Mouse (Mus musculus): Measurements from ENCODE around the gene Psph.
"Not testable (repeated sequence)": the region's sequence is repeated elsewhere in the genome, so short reads cannot be mapped to it uniquely, and the experiment has no call there.

Gene Psph

DNA sequence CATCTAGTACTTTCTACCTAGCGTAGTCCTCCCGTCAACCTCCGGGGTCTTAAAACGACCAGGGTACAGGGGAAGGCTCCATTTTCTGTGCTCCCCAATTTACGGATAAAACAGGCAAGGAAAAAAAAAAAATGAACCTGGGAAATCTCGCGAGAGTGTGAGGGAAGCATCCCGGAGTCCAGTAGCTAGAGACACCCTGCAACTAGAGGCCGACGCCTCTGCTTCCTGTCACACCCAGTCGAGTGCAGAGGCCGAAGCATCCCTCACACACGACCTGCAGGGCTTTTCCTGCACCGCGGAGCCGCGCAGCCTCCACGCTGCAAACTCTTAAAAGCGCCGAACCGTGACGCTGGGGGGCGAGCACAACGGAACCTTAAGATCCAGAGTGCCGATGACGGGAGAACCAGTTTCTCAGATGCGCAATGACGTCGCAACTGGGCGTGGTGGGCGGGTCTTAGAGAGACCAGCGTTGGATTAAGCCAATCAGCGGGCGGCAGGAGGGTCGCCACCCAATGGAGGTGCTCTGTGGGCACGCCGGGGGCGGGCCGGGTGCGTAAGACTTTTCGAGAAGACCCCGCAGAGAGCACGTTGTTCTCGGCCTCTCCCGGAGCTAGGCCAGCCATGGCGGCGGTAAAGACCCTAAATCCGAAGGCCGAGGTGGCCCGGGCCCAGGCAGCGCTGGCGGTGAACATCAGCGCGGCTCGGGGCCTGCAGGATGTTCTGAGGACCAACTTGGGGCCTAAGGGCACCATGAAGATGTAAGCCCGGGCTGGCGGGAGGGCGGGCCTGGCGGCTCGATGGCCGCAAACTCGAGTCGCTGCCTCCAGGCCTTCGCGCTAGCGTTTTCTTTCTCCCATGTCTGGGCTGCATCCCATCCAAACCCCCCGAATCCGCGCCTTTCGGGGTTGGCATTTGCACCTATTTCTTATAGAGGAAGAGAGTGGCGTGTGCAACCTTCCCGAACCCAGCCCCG lies at the start of gene Psph:
Psph (minus strand) TSS at position 632 of the 973 bp plus-strand sequence.
- peak; percentile 100 for DNase-seq (ENCODE audit: low read depth, low spot score)

DNA sequence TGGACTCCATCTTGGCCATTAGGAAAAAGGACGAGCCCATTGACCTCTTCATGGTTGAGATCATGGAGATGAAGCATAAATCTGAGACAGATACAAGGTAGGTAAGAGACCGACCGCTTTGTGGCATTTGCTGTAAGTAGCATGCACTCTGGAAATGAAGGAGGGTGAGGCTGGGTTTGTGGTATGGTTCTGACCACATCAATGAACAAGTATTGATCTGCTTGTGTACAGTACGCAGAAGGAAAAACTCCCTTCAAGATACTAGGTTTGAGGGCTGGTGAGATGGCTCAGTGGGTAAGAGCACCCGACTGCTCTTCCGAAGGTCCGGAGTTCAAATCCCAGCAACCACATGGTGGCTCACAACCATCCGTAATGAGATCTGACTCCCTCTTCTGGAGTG lies 3.3 kb upstream of the Psph start:
- DNase-seq (ENCODE audit: low read depth, low spot score): not testable (repeated sequence)

DNA sequence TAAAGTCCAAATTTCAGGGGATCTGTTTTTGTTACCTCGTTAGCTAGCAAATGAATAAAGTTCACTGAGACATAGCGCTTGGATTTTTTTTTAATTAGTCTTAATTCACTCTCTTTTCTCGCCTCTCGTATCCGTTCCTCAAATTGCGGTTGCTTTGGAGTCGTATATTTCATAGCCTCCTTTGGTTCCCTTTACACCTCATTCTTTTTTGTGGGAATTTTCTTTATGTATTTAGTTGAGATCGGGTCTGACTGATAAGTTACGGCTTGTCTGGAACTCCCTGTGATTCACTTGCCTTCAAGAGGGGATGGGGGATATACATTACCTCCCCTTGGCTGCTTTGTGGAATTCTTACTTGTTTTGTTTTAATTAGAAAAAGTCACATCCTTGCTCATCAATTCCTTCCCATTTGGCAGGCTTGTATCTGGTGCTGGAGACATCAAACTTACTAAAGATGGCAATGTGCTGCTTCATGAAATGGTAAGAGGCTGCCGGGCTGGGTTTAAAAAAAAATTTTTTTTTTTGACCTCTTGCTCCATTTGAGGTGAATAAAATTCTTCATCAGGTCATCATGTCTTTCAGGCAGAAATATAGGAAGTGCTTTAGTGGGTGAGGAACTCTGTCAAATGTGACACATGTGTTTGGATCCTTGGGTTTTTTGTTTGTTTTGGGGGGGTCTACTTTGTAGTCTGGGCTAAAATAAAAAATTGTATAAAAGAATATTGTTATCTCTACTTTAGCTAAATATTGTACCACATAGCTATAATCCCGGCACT lies 757 bp upstream of the Psph start:
- no peak for DNase-seq (ENCODE audit: low read depth, low spot score)

DNA sequence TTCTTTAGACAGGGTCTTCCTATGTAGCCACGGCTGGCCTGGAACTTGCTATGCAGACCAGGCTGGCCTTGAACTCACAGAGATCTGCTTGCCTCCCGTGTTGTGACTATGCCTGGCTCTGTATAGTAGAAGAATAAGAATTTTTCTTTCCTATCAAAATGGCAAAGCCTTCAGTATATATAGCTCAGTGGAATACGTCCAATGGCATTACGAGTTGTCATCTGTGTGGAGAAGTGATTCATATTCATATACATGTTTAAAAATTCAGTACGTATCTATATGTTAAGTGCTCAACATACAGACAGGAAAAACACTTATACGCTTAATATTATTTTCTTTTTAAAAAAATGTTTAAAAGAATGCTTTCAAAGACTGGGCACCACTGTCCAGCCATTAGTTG lies 1.1 kb downstream of the Psph start:
- DNase-seq (ENCODE audit: low read depth, low spot score): no peak

DNA sequence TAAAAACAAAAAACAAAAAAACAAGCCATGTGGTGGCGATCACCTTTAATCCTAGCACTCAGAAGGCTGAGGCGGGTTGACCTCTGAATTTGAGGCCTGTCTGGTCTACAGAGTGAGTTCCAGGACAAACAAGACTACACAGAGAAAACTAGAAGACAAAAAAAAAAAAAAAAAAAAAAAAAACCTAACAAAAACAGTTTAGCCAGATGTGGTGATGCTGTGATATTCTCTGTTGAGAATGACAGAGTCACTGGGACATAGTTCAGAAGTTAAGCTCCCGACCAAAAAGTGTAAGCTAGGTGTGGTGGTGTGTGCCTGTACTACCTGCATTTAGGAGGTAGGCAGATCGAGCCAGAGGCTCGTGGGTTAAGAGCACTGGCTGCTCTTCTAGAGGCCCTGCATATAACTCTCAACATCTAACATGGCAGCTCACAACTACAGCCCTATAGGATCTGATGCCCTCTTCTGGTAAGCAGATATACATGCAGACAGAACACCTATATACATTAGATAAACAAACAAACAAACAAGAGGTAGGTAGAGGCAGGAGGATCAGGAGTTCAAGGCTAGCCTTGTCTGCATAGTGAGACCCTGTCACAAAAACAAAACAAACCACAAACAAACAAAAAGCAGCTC lies 1.9 kb downstream of the Psph start:
- no peak for DNase-seq (ENCODE audit: low read depth, low spot score)

DNA sequence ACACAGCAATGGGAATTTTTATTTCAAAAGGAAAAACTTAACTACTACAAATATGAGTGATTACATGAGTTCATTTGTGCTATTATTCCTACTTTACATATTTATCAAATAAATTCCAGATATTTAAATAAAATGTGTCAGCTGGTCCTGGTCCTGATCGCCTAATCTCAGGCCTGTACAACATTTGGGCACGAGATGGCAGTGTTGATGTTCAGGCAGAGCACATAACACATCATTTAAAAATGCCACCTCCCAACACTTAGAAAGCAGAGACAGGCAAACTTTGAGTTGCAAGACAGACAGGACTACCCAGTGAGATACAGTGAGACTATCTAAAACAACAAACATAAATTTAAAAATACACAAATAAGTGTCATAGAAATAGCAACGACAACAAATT lies 5.0 kb downstream of the Psph start:
- DNase-seq (ENCODE audit: low read depth, low spot score): peak; percentile 11

DNA sequence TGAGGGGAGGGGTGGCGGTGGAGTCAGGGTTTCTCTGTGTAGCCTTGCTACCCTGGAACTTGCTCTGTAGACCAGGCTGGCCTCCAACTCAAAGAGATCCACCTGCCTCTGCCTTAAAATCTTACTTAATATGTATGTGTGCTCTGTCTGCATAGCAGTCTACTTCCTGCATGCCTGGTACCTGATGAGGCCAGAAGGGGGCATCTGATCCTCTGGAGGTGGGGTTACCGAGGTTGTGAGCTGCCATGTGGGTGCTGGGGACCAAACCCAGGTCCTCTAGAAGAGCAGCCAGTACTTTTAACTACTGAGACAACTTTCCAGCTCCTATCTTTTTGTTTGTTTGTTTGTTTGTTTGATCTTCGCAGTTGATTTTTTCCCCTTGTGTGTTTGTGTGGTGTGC lies 7.1 kb downstream of the Psph start:
- DNase-seq (ENCODE audit: low read depth, low spot score): no peak

DNA sequence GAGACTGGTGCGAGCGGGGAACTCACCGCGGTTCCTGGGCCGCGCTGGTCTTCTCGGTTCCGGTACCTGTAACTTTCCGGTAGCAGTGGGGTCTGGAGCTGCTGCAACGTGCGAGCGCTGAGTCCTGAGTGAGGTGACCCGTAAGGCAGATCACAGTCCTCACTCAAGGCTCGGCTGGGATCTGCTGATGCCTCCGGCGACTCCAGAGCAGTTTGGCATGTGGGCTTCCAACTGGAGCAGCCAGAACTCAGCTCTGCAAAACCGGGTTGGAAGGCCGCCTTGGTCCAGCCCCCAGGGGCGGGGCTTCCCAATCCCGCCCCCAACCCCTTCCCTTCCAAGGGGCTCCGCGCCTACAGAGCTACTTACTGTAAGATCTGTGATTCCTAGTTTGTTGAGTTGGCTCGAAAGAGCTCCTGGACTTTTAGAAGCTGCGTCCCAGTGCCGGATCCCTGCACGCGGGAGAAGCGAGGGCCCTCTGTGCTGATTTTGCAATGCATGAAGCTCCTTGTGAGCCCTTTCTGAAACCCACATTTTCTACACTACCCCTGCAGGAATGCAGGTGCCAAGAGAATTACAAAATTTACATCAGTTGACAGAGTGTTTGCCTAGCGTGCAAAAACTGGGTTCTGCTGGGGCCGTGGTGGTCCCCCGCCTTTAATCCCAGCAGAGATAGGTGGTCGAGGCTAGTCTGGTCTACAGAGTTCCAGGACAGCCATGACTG lies 8.1 kb downstream of the Psph start:
- peak; percentile 80 for DNase-seq (ENCODE audit: low read depth, low spot score)

DNA sequence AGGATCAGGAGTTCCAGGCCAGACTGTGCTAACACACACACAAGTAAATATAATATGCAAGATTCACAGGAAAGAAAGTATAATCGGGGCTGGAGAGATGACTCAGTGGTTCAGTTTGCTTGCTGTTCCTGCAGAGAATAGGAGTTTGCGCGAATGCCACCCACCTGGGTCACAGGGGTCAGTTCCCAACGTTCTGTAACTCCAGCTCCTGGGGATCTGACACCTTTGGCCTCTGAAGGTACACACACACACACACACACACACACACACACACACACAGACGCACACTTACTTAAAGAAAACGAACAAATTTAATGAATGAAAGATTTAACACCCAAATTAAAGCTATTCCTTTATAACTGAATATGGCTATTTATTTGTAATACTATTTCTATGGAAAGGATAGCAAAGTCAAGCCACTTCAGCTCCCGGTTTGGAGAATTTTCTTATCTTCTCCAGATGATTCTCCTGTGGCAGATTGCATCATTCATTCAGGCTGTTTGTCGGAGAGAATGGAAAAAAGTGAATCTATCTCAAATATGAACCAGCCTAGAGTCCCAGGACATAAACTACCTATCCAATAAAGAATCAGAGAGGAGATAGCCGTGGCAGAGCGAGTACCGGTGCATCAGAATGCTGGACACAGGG lies 8.8 kb downstream of the Psph start:
- DNase-seq (ENCODE audit: low read depth, low spot score): no peak

DNA sequence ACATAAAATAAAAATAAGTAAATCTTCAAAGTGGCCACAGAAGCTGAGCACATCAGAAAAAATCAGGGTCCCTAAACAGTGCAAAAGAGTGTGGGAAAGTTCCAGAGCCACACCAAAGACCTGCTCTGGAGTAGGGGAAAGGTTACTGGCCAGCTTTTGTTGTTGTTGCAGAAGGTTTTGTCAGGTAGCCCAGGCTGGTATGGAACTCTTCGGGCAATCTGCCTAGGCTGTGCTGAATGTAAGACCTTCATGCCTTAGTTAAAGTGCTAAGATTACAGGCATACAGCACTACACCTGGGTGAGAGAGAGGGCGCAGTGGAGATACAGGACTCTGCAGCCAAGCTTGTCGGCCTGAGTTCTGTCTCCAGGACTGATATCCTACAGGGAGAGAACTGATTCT lies 12.6 kb downstream of the Psph start:
- no peak for DNase-seq (ENCODE audit: low read depth, low spot score)

DNA sequence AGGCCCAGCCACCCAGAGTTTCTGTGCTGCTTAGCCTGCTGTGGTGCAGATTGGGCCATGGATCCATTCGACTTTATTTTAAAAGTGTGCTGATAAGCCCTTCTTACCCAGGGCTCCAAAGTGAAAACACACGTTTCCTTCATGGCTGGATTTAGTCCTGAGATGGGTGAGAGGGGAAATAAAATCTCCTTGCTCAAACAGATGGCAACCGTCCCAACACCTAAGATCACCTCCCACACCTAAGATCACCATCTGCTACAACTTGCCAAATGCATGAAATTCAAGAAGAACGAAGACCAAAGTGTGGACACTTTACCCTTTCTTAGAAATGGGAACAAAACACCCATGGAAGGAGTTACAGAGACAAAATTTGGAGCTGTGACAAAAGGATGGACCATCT lies 13.9 kb downstream of the Psph start:
- not testable (repeated sequence) for DNase-seq (ENCODE audit: low read depth, low spot score)

DNA sequence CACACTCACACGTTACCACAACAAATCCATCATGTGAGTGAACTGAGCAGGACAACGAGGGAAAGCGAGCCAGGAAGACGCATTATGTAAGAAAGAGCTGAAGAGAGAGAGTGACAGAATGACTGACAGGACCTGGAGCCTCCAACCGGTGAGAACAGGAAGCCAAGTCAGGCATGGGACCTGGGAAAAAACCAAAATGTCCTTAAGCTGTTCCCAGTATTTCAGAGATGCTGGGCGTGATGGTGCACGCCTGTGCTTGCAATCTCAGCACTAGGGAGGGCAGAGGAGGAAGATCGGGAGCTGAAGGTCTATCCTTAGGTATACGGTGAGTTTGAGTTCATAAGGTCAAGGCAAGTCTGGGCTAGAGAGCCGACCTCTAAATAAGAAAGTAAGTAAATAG lies 14.8 kb downstream of the Psph start:
- no peak for DNase-seq (ENCODE audit: low read depth, low spot score)

DNA sequence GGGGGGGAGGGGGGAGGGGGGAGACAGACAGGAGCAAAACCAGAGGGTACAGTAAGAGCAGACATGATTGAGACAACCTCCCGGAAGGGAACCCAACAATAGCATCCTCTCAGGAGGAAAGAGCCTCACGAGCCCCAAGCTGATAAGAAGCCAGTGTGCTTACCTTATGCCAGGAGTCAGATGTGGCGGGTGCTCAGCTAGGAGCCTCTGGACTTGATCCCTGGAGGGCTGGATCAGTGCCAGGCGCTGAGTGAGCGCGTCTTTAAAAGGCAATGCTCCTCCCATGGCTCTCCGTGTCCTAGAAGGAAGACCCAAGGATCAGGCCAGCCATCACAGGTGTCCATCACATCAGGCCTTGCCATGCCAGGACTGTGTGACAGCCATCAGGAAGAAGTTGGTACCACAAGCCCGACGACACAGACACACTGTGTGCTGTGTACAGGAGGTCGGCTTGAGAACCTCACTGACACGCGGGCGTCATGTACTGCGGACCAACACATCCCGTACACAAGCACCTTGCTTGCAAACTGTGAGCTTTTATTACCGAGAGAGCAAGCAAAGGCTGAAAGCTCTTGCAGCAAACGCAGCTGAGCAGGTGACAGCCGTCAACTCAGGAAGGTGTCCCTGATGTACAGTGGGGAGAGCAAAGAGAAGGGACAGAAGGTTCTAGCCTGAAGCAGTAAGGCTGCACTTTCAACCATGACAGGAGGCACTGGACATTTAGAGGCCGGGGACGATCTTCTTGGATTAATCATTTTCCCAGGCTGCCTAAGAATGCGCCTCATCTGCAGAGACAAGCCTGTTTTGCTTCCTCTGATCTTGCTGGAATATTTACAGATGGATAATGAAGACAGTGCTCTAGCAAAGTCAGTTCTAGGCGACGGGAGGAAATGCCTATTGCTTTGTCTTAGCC lies 16.6 kb downstream of the Psph start:
- no peak for DNase-seq (ENCODE audit: low read depth, low spot score)

DNA sequence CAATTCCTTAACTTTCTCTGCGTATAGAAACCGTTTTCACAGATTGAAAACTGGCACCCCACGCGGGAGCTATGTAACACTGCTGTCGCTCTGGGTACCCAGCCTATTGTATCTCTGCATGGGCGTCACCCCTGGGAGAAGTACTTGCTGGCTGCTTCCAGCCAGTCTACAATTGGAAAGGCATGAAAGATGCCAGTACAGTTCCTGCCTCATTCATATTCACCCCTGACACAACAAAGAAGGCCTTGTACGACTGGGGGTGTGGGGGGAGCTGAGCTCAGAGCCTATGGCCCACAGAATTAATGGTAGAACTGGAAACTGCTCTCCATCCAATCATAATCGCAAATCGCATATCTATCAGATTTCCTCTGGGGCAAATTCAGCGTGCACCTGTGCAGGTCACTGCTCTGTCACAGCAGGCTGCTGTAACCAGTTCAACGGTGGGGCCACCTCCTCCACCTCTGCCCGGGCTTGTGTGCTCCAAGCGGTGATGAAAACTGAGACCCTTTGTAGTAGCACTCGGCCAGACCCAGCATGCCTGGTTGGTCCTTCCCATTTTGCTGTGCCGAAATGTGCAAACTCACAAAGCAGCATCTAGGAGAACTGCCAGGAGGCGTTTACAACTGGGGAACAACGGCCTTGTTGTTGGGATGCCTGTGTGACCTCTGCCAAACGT lies 25.2 kb downstream of the Psph start:
- DNase-seq (ENCODE audit: low read depth, low spot score): peak; percentile 59

DNA sequence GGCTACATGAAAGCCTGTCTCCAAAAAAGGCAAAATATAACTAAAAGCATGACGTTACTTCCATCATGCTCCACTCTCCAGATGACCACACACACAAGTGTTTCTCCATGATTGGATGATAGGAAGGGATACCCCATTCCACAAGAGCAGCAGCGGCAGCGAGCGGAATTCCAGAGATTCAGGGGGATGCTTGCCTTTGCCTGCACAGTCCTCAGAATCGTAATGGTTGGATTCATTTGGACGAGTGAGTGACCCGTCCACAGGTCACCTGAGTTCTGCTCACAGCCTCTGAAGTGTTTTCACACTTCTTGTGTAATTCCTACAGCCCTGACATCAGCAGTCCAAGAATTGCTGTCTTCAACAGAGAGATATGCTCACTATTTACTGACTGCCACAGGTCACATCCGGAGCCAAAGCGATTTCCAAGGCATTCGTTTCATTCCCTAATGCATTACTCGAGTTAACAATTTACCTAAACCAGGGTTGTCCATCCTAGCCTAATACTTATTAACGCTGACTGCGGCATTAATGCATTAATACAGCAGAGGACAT lies 27.2 kb downstream of the Psph start:
- DNase-seq (ENCODE audit: low read depth, low spot score): no peak

DNA sequence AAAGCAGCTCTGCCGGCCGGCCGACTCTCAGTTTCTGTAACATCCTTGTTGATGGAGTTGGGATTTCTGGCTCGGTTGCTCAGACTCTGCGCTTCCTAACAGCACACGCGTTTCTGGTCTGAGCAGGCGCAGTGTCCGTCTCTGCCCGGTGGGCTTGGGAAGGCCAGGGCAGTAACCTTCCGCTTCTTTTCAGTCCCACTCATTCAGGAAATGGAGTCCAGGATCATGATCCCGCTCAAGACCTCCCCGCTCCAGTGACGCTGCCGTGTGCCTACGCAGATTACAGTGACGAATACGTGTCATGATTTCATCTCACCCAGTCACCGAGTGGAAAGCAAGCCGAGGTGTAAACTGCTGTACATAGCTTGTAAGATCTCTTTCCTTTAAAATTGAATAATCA lies 30.4 kb downstream of the Psph start:
- DNase-seq (ENCODE audit: low read depth, low spot score): no peak

DNA sequence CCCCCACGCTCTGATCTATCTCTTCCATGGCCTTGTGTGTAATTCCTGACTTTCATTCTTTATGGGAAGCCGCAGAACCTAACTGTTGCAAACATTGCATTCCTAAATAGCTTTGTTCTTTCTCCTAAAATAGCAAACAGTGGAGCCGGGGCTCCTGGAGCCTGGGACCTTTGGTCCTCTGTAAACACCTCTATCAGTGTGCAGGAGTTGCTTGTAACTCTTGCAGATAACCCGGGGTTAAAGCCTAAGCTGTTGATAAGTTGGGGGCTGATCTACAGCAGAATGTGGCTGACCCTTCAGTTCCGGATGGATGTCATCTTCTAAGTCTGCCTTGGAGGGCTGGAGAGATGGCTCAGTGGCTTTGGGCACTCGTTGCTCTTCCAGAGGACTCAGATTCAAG lies 43.2 kb downstream of the Psph start:
- no peak for DNase-seq (ENCODE audit: low read depth, low spot score)

DNA sequence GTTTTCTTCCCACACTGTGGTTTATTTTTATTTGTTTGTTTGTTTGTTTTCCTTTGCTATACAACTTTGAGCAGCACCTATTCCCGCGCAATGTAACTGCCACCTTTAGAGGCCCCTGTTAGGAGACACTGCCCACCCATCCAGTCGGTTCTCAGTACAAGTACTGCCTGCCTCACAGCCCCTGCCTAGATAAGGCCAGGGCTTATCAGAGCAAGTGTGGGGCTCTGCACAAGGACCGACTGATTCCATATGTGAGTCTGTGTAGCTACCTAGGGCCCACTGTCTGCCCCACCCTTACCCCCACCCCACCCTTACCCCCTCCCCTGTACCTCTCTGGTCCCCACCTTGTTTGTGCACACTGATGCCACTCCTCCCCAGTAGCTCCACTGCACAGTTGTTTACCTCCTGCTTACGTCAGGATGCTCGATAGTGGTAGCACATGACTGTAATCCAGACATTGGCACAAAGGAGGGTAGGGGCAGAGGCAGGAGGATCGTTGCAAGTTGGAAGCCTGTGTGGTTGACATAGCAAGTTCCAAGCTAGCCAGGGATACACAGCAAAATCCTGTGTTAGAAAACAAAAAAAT lies 44.3 kb downstream of the Psph start:
- no peak for DNase-seq (ENCODE audit: low read depth, low spot score)

DNA sequence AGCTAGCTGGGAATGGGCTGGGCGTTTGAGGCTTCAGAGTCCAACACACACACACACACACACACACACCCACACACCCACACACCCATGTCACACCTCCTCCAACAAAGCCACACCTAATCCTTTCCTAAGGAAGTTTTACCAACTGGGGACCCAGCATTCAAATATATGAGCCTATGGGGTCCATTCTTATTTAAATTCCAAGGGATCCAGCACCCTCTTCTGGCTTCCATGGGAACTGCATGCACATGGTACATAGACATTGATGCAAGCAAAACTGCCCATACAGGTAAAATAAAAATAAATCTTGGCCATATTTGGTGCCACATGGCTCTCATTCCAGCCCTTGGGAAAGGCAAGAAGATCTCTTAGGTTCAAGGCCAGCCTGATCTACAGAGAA lies 46.3 kb downstream of the Psph start:
- DNase-seq (ENCODE audit: low read depth, low spot score): no peak
